ENCODE assay signal across 9 mouse cellular contexts in genomic region chr5:31082935-31083625, GRCm38 (mm10). TPM values are rescaled to one million over a fixed set of nuclear protein-coding genes. Genes with fewer than 3 reads are reported as not detected.
DNase-seq lines count a peak whose midpoint lies in the region; ATAC-seq and TF ChIP-seq lines count a peak whose summit lies in the region.
"Had no signal": no experiment of that assay in that cellular context is flagged by ENCODE, and none has a peak within 500 bp of the region (broad histone marks: within the 10 kb centered on the region; RNA-seq: fewer than 3 reads in every experiment).

No protein-coding gene starts in this region.

- H3K4me3 ChIP-seq in midbrain, embryonic 10.5 days = no peak overlapping the region
- no peak overlapping the region for H3K4me3 ChIP-seq in midbrain, postnatal 0 days (ENCODE audit: low read depth, low read length)
- no peak overlapping the region for H3K4me3 ChIP-seq in neural tube, embryonic 15.5 days (replicated peaks)
- H3K4me3 ChIP-seq in left cerebral cortex, adult 2 months = no peak overlapping the region

- peaks cover 19% of the 10 kb centered on the region for H3K36me3 ChIP-seq in midbrain, embryonic 10.5 days
- H3K36me3 ChIP-seq in midbrain, postnatal 0 days (ENCODE audit: insufficient read depth, low read length) = peaks cover 7% of the 10 kb centered on the region
- H3K36me3 ChIP-seq in neural tube, embryonic 15.5 days = peaks cover 11% of the 10 kb centered on the region

- WGBS in midbrain, embryonic 10.5 days = 45% methylated on average over 12 of the region's 12 CpGs
- WGBS in midbrain, postnatal 0 days = 32% methylated on average over 12 of the region's 12 CpGs
- WGBS in neural tube, embryonic 15.5 days = 37% methylated on average over 12 of the region's 12 CpGs

- no peak overlapping the region for H3K9ac ChIP-seq in midbrain, postnatal 0 days (replicated peaks; ENCODE audit: low read length, poor library complexity, severe bottlenecking)
- no peak overlapping the region for H3K9ac ChIP-seq in neural tube, embryonic 15.5 days (replicated peaks)

- intact Hi-C loops in heart, postnatal 10 days (cut with DNase I) = no loop called here
- intact Hi-C loops in left cerebral cortex, adult 2 months (cut with DNase I) = no loop called here

- TF ChIP-seq CTCF in midbrain, postnatal 0 days (IDR thresholded peaks at IDR 0.05) = no peak
- no peak for TF ChIP-seq CTCF in left cerebral cortex, adult 2 months (IDR thresholded peaks at IDR 0.05)

- DNase-seq in midbrain, embryonic 10.5 days (ENCODE audit: low spot score) = no peak
- no peak for DNase-seq in midbrain, postnatal 0 days (ENCODE audit: low spot score)
- DNase-seq in heart, postnatal 10 days = peak; percentile 59 to 60
- DNase-seq in kidney, postnatal 36 days = peak; percentile 45 to 62
- DNase-seq in left cerebral cortex, adult 11 months (ENCODE audit: low spot score) = no peak
- no peak for DNase-seq in left cerebral cortex, adult 2 months (ENCODE audit: extremely low spot score in 1 of 2, low spot score in 2 of 2)
- DNase-seq in layer of hippocampus, postnatal 36 days = no peak

- ATAC-seq in midbrain, postnatal 0 days (ENCODE audit: low FRiP score) = no peak
- ATAC-seq in neural tube, embryonic 15.5 days (ENCODE audit: low FRiP score) = 0 out of 2 replicates have a peak, but pooled peaks have one; percentile 37

- peaks cover 26% of the 10 kb centered on the region for H3K27me3 ChIP-seq in midbrain, embryonic 10.5 days (ENCODE audit: low read depth, poor library complexity, severe bottlenecking)
- H3K27me3 ChIP-seq in midbrain, postnatal 0 days (ENCODE audit: insufficient read depth, low read length) = no peaks in the 10 kb centered on the region
- peaks cover under 1% of the 10 kb centered on the region; the same call in 1 of the 2 replicates for H3K27me3 ChIP-seq in neural tube, embryonic 15.5 days (replicated peaks)

- H3K9me3 ChIP-seq in midbrain, embryonic 10.5 days (replicated peaks) = no peaks in the 10 kb centered on the region
- H3K9me3 ChIP-seq in midbrain, postnatal 0 days (ENCODE audit: low read length) = no peaks in the 10 kb centered on the region
- no peaks in the 10 kb centered on the region for H3K9me3 ChIP-seq in neural tube, embryonic 15.5 days (replicated peaks)

- H3K4me1 ChIP-seq in midbrain, embryonic 10.5 days = peaks cover 32% of the 10 kb centered on the region
- H3K4me1 ChIP-seq in midbrain, postnatal 0 days (ENCODE audit: insufficient read depth, low read length) = no peaks in the 10 kb centered on the region
- H3K4me1 ChIP-seq in neural tube, embryonic 15.5 days = peaks cover 22% of the 10 kb centered on the region

- no peak overlapping the region for H3K4me2 ChIP-seq in midbrain, postnatal 0 days (ENCODE audit: low read depth, low read length, poor library complexity, severe bottlenecking)
- no peak overlapping the region for H3K4me2 ChIP-seq in neural tube, embryonic 15.5 days

- H3K27ac ChIP-seq in midbrain, embryonic 10.5 days (replicated peaks) = peak overlapping the region; percentile 35
- no peak overlapping the region for H3K27ac ChIP-seq in midbrain, postnatal 0 days (ENCODE audit: low read depth, low read length)
- H3K27ac ChIP-seq in neural tube, embryonic 15.5 days (replicated peaks) = peak overlapping the region; percentile 58
- no peak overlapping the region for H3K27ac ChIP-seq in left cerebral cortex, adult 2 months

RNA-seq across cellular contexts. Expression of gene Dnajc5g, which starts 23.0 kb away (rescaled TPM):
- not detected in 2 replicates for polyA plus RNA-seq in midbrain, embryonic 10.5 days (2016; fragmentation: Nextera tagmentation; extraction: Ambion mirVana)
- total RNA-seq in midbrain, postnatal 0 days (2014; rRNA removed) = not detected in 2 replicates
- not detected in 2 replicates for polyA plus RNA-seq in midbrain, postnatal 0 days (2015; fragmentation: Nextera tagmentation; extraction: Ambion mirVana)
- total RNA-seq in heart, postnatal 10 days (2021) = not detected
- not detected in 2 replicates for polyA plus RNA-seq in neural tube, embryonic 15.5 days (2015; fragmentation: Nextera tagmentation; extraction: Ambion mirVana)
- total RNA-seq in left cerebral cortex, adult 2 months (2021) = not detected
- total RNA-seq in layer of hippocampus, postnatal 36 days (2021) = not detected
- polyA plus RNA-seq: cortical plate, adult 2 months had no signal

RNA-seq across cellular contexts. Expression of gene Slc30a3, which starts 25.0 kb away (rescaled TPM):
- 1.5 and 7.1 TPM in 2 replicates for polyA plus RNA-seq in midbrain, embryonic 10.5 days (2016; fragmentation: Nextera tagmentation; extraction: Ambion mirVana)
- total RNA-seq in midbrain, postnatal 0 days (2014; rRNA removed) = 19.3 and 24.1 TPM in 2 replicates
- 14.0 and 20.6 TPM in 2 replicates for polyA plus RNA-seq in midbrain, postnatal 0 days (2015; fragmentation: Nextera tagmentation; extraction: Ambion mirVana)
- under 1 TPM in 1 of 2 experiments, not detected in 1; 0.25 TPM for total RNA-seq in heart, postnatal 10 days (2021)
- 44.9 and 55.5 TPM in 2 replicates for polyA plus RNA-seq in neural tube, embryonic 15.5 days (2015; fragmentation: Nextera tagmentation; extraction: Ambion mirVana)
- 100 to 1,000 TPM; 162 to 184 TPM for total RNA-seq in left cerebral cortex, adult 2 months (2021)
- total RNA-seq in layer of hippocampus, postnatal 36 days (2021) = 10 to 100 TPM; 73.6 to 76.8 TPM

RNA-seq across cellular contexts. Expression of gene Cad, which starts 28.5 kb away (rescaled TPM):
- 52.4 and 53.3 TPM in 2 replicates for polyA plus RNA-seq in midbrain, embryonic 10.5 days (2016; fragmentation: Nextera tagmentation; extraction: Ambion mirVana)
- total RNA-seq in midbrain, postnatal 0 days (2014; rRNA removed) = 39.5 and 44.8 TPM in 2 replicates
- 6.7 and 7.8 TPM in 2 replicates for polyA plus RNA-seq in midbrain, postnatal 0 days (2015; fragmentation: Nextera tagmentation; extraction: Ambion mirVana)
- total RNA-seq in heart, postnatal 10 days (2021) = 10 to 100 TPM; 19.1 to 21.7 TPM
- polyA plus RNA-seq in neural tube, embryonic 15.5 days (2015; fragmentation: Nextera tagmentation; extraction: Ambion mirVana) = 11.6 and 13.5 TPM in 2 replicates
- 10 to 100 TPM; 23.4 to 27.6 TPM for total RNA-seq in left cerebral cortex, adult 2 months (2021)
- total RNA-seq in layer of hippocampus, postnatal 36 days (2021) = 10 to 100 TPM; 22.3 to 25.5 TPM

RNA-seq across cellular contexts. Expression of gene Trim54, which starts 33.4 kb away (rescaled TPM):
- polyA plus RNA-seq in midbrain, embryonic 10.5 days (2016; fragmentation: Nextera tagmentation; extraction: Ambion mirVana) = not detected in 2 replicates
- 0.33 TPM in 1 of 2 replicates, not detected in the other for total RNA-seq in midbrain, postnatal 0 days (2014; rRNA removed)
- not detected in 2 replicates for polyA plus RNA-seq in midbrain, postnatal 0 days (2015; fragmentation: Nextera tagmentation; extraction: Ambion mirVana)
- total RNA-seq in heart, postnatal 10 days (2021) = 10 to 100 TPM; 67.3 to 78.0 TPM
- polyA plus RNA-seq in neural tube, embryonic 15.5 days (2015; fragmentation: Nextera tagmentation; extraction: Ambion mirVana) = 0.33 and 1.5 TPM in 2 replicates
- total RNA-seq in left cerebral cortex, adult 2 months (2021) = 1 to 10 TPM; 2.0 to 2.2 TPM
- not detected for total RNA-seq in layer of hippocampus, postnatal 36 days (2021)

RNA-seq across cellular contexts. Expression of gene Slc5a6, which starts 34.4 kb away (rescaled TPM):
- 10.6 and 11.4 TPM in 2 replicates for polyA plus RNA-seq in midbrain, embryonic 10.5 days (2016; fragmentation: Nextera tagmentation; extraction: Ambion mirVana)
- total RNA-seq in midbrain, postnatal 0 days (2014; rRNA removed) = 43.8 and 44.9 TPM in 2 replicates
- polyA plus RNA-seq in midbrain, postnatal 0 days (2015; fragmentation: Nextera tagmentation; extraction: Ambion mirVana) = 32.3 and 33.0 TPM in 2 replicates
- 1 to 10 TPM; 4.7 to 4.8 TPM for total RNA-seq in heart, postnatal 10 days (2021)
- polyA plus RNA-seq in neural tube, embryonic 15.5 days (2015; fragmentation: Nextera tagmentation; extraction: Ambion mirVana) = 16.7 and 17.8 TPM in 2 replicates
- 10 to 100 TPM; 16.7 to 19.3 TPM for total RNA-seq in left cerebral cortex, adult 2 months (2021)
- total RNA-seq in layer of hippocampus, postnatal 36 days (2021) = 10 to 100 TPM; 13.7 to 14.2 TPM

Comparison
In these comparisons a context has a peak if more than half of its experiments do, and no peak if none do; other contexts are left out.
1. H3K27ac ChIP-seq: peak in midbrain, embryonic 10.5 days (single experiment) and neural tube, embryonic 15.5 days (single experiment); none in midbrain, postnatal 0 days (single experiment) and left cerebral cortex, adult 2 months (single experiment).
2. DNase-seq: peak in heart, postnatal 10 days (2 of 2) and kidney, postnatal 36 days (2 of 2); none in midbrain, embryonic 10.5 days (single experiment), midbrain, postnatal 0 days (single experiment), left cerebral cortex, adult 11 months (single experiment), left cerebral cortex, adult 2 months (0 of 2) and layer of hippocampus, postnatal 36 days (0 of 2).
3. RNA of gene Slc30a3, which starts 25.0 kb away (total RNA-seq): 162 to 184 TPM in left cerebral cortex, adult 2 months, 73.6 to 76.8 TPM in layer of hippocampus, postnatal 36 days and 19.3 to 24.1 TPM in midbrain, postnatal 0 days; 0.25 TPM in heart, postnatal 10 days; every median in the first group is over 10 times any median in the second.